In the genomic region with DNA sequence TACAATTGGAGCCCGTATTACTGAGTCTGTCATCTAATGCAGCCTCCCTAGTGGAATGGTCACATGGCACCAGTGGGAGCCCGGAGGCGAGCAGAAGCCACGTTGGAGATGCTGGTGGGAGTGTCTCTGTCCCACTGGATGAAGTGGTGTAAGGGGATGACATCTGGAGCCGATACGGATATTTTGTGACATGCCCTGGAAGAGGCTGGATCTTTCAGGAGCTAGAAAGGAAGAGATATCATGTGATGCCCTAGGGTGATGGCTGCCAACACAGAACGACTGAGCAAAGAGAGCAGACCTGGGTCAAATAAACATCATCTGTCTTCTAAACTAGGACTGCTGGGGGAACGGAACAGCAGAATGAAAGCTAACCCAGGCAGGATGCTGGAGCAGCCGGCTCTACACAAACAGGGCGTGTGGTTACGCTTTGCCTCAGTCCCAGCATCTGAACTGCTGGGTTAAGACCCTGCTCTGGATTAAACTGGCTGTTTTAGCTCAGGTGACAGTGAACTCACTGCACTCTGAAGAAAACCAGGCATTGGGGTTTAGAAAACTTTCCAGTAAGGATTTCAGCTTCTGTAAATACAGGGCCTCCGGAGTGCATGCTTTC, we compare ENCODE assay signal across 23 mouse cellular contexts.
DNase-seq lines count a peak whose midpoint lies in the region; ATAC-seq and TF ChIP-seq lines count a peak whose summit lies in the region.
"Had no signal": no experiment of that assay in that cellular context is flagged by ENCODE, and none has a peak within 500 bp of the region (broad histone marks: within the 10 kb centered on the region; RNA-seq: fewer than 3 reads in every experiment).

No protein-coding gene starts in this region.

- no peak for TF ChIP-seq EP300 in stomach, postnatal 0 days (optimal IDR thresholded peaks at IDR 0.05)

- peak; percentile 49; the same call in 1 of the 2 replicates for ATAC-seq in hindbrain, embryonic 14.5 days (ENCODE audit: low FRiP score)
- ATAC-seq in hindbrain, postnatal 0 days = no peak
- ATAC-seq in stomach, embryonic 14.5 days (ENCODE audit: insufficient number of reproducible peaks, insufficient read depth, low FRiP score, low read depth) = peak; percentile 62; the same call in 1 of the 2 replicates
- no peak for ATAC-seq in stomach, postnatal 0 days (ENCODE audit: low FRiP score, low TSS enrichment)
- ATAC-seq: lung, postnatal 0 days; midbrain, embryonic 13.5 days had no signal

- H3K4me3 ChIP-seq in hindbrain, embryonic 14.5 days (replicated peaks; ENCODE audit: low read length) = no peak overlapping the region
- no peak overlapping the region for H3K4me3 ChIP-seq in hindbrain, postnatal 0 days (ENCODE audit: low read length)
- no peak overlapping the region for H3K4me3 ChIP-seq in stomach, embryonic 14.5 days (ENCODE audit: low read depth, low read length)
- H3K4me3 ChIP-seq in stomach, postnatal 0 days (ENCODE audit: low read depth, low read length) = no peak overlapping the region
- H3K4me3 ChIP-seq in heart, embryonic 10.5 days = no peak overlapping the region
- H3K4me3 ChIP-seq: forebrain, embryonic 12.5 days; gastrocnemius, adult 2 months; heart, embryonic 13.5 days; layer of hippocampus, adult 2 months; limb, embryonic 13.5 days; liver, embryonic 13.5 days; midbrain, embryonic 13.5 days had no signal

- 49% methylated on average over 12 of the region's 12 CpGs for WGBS in hindbrain, embryonic 14.5 days
- 58% methylated on average over 12 of the region's 12 CpGs for WGBS in hindbrain, postnatal 0 days
- WGBS in stomach, embryonic 14.5 days = 31% methylated on average over 12 of the region's 12 CpGs
- WGBS in stomach, postnatal 0 days = 35% methylated on average over 12 of the region's 12 CpGs
- 62% methylated on average over 12 of the region's 12 CpGs for whole genome bisulfite sequencing in heart, embryonic 10.5 days

- H3K9me3 ChIP-seq in hindbrain, embryonic 14.5 days (ENCODE audit: control insufficient read depth, low read length) = no peaks in the 10 kb centered on the region
- no peaks in the 10 kb centered on the region for H3K9me3 ChIP-seq in hindbrain, postnatal 0 days (ENCODE audit: low read length)
- H3K9me3 ChIP-seq in stomach, embryonic 14.5 days (ENCODE audit: control insufficient read depth, low read depth, low read length) = no peaks in the 10 kb centered on the region
- H3K9me3 ChIP-seq in stomach, postnatal 0 days (ENCODE audit: control insufficient read depth, low read length) = no peaks in the 10 kb centered on the region
- no peaks in the 10 kb centered on the region for H3K9me3 ChIP-seq in heart, embryonic 10.5 days
- H3K9me3 ChIP-seq: forebrain, embryonic 12.5 days; heart, embryonic 13.5 days; limb, embryonic 13.5 days; liver, embryonic 13.5 days; midbrain, embryonic 13.5 days had no signal

- no peak for DNase-seq in hindbrain, embryonic 14.5 days (ENCODE audit: low spot score)
- no peak for DNase-seq in hindbrain, postnatal 0 days (ENCODE audit: low spot score)
- DNase-seq in kidney, postnatal 10 days = peak; percentile 26
- DNase-seq in kidney, adult 9 months = no peak
- no peak for DNase-seq in stomach, postnatal 0 days (ENCODE audit: low spot score)
- peak; percentile 43 for DNase-seq in yolk sac, embryonic 10.5 days (ENCODE audit: low spot score)
- DNase-seq in heart, embryonic 10.5 days (ENCODE audit: low spot score) = no peak
- DNase-seq: adrenal gland, postnatal 25 days; cerebellum, adult 18-20 months; cerebellum, postnatal 25 days; gastrocnemius, adult 2 months; heart, postnatal 4 days; layer of hippocampus, postnatal 36 days; liver, embryonic 13.5 days; thymus, postnatal 14 days had no signal

- H3K27me3 ChIP-seq in hindbrain, embryonic 14.5 days (ENCODE audit: control insufficient read depth, insufficient read depth, low read length) = no peaks in the 10 kb centered on the region
- H3K27me3 ChIP-seq in hindbrain, postnatal 0 days (ENCODE audit: insufficient read depth, low read length) = no peaks in the 10 kb centered on the region
- no peaks in the 10 kb centered on the region for H3K27me3 ChIP-seq in stomach, embryonic 14.5 days (ENCODE audit: control insufficient read depth, insufficient read depth, low read length)
- H3K27me3 ChIP-seq in stomach, postnatal 0 days (ENCODE audit: control insufficient read depth, insufficient read depth, low read length) = no peaks in the 10 kb centered on the region
- H3K27me3 ChIP-seq in heart, embryonic 10.5 days (ENCODE audit: insufficient read depth, poor library complexity, severe bottlenecking) = peaks cover 40% of the 10 kb centered on the region
- H3K27me3 ChIP-seq: CH12.LX; forebrain, embryonic 12.5 days; liver, embryonic 13.5 days; midbrain, embryonic 13.5 days had no signal

- no peaks in the 10 kb centered on the region for H3K36me3 ChIP-seq in hindbrain, embryonic 14.5 days (replicated peaks; ENCODE audit: control insufficient read depth, insufficient read depth)
- no peaks in the 10 kb centered on the region for H3K36me3 ChIP-seq in hindbrain, postnatal 0 days (ENCODE audit: insufficient read depth, low read length)
- H3K36me3 ChIP-seq in stomach, embryonic 14.5 days (ENCODE audit: control insufficient read depth, insufficient read depth, low read length) = no peaks in the 10 kb centered on the region
- no peaks in the 10 kb centered on the region for H3K36me3 ChIP-seq in stomach, postnatal 0 days (ENCODE audit: control insufficient read depth, insufficient read depth, low read length)
- no peaks in the 10 kb centered on the region for H3K36me3 ChIP-seq in heart, embryonic 10.5 days
- H3K36me3 ChIP-seq: forebrain, embryonic 12.5 days; heart, embryonic 13.5 days; limb, embryonic 13.5 days; liver, embryonic 13.5 days; midbrain, embryonic 13.5 days had no signal

- H3K4me2 ChIP-seq in hindbrain, embryonic 14.5 days (replicated peaks) = no peak overlapping the region
- H3K4me2 ChIP-seq in hindbrain, postnatal 0 days (ENCODE audit: low read depth, low read length) = no peak overlapping the region
- no peak overlapping the region for H3K4me2 ChIP-seq in stomach, embryonic 14.5 days (replicated peaks; ENCODE audit: low read depth, low read length)
- H3K4me2 ChIP-seq in stomach, postnatal 0 days (replicated peaks; ENCODE audit: low read depth) = no peak overlapping the region; the same call in 1 of the 2 replicates
- H3K4me2 ChIP-seq: forebrain, embryonic 12.5 days; heart, embryonic 13.5 days; limb, embryonic 13.5 days; liver, embryonic 13.5 days; midbrain, embryonic 13.5 days had no signal

- no peak for TF ChIP-seq CTCF in hindbrain, postnatal 0 days (IDR thresholded peaks at IDR 0.05; ENCODE audit: low read depth)
- TF ChIP-seq CTCF in stomach, postnatal 0 days (IDR thresholded peaks at IDR 0.05; ENCODE audit: low read depth) = no peak

- no peak overlapping the region for H3K9ac ChIP-seq in hindbrain, embryonic 14.5 days
- no peak overlapping the region for H3K9ac ChIP-seq in hindbrain, postnatal 0 days (replicated peaks; ENCODE audit: low read length)
- H3K9ac ChIP-seq in stomach, embryonic 14.5 days (replicated peaks; ENCODE audit: low read depth, low read length) = no peak overlapping the region
- no peak overlapping the region for H3K9ac ChIP-seq in stomach, postnatal 0 days (ENCODE audit: low read length)
- H3K9ac ChIP-seq: forebrain, embryonic 12.5 days; heart, embryonic 13.5 days; limb, embryonic 13.5 days; liver, embryonic 13.5 days; midbrain, embryonic 13.5 days had no signal

- H3K4me1 ChIP-seq in hindbrain, embryonic 14.5 days (replicated peaks; ENCODE audit: control insufficient read depth, insufficient read depth, low read length) = peaks cover 8% of the 10 kb centered on the region; the same call in 1 of the 2 replicates
- H3K4me1 ChIP-seq in hindbrain, postnatal 0 days (ENCODE audit: insufficient read depth, low read length) = no peaks in the 10 kb centered on the region
- 0 out of 2 replicates have a peak, but pooled peaks cover 10% of the 10 kb centered on the region for H3K4me1 ChIP-seq in stomach, embryonic 14.5 days (ENCODE audit: control insufficient read depth, insufficient read depth, low read length)
- H3K4me1 ChIP-seq in stomach, postnatal 0 days (replicated peaks; ENCODE audit: control insufficient read depth, insufficient read depth) = no peaks in the 10 kb centered on the region
- H3K4me1 ChIP-seq in heart, embryonic 10.5 days = peaks cover 19% of the 10 kb centered on the region

- no peak overlapping the region for H3K27ac ChIP-seq in hindbrain, embryonic 14.5 days
- no peak overlapping the region for H3K27ac ChIP-seq in hindbrain, postnatal 0 days
- H3K27ac ChIP-seq in stomach, embryonic 14.5 days (ENCODE audit: low read length) = no peak overlapping the region; the same call in 1 of the 2 replicates
- H3K27ac ChIP-seq in stomach, postnatal 0 days (replicated peaks) = no peak overlapping the region
- H3K27ac ChIP-seq in heart, embryonic 10.5 days = no peak overlapping the region
- H3K27ac ChIP-seq: forebrain, embryonic 12.5 days; gastrocnemius, adult 2 months; heart, embryonic 13.5 days; layer of hippocampus, adult 2 months; limb, embryonic 13.5 days; liver, embryonic 13.5 days; midbrain, embryonic 13.5 days had no signal

Comparison
In these comparisons a context has a peak if more than half of its experiments do, and no peak if none do; other contexts are left out.
1. ATAC-seq: peak in hindbrain, embryonic 14.5 days (single experiment) and stomach, embryonic 14.5 days (single experiment); none in hindbrain, postnatal 0 days (single experiment) and stomach, postnatal 0 days (single experiment).
2. DNase-seq: peak in kidney, postnatal 10 days (single experiment) and yolk sac, embryonic 10.5 days (single experiment); none in hindbrain, embryonic 14.5 days (single experiment), hindbrain, postnatal 0 days (single experiment), kidney, adult 9 months (single experiment), stomach, postnatal 0 days (single experiment) and heart, embryonic 10.5 days (single experiment).